Mouse (Mus musculus): Measurements from ENCODE around the gene Acad10.
"Not testable (repeated sequence)": the region's sequence is repeated elsewhere in the genome, so short reads cannot be mapped to it uniquely, and the experiment has no call there.

The Acad10 gene

DNA sequence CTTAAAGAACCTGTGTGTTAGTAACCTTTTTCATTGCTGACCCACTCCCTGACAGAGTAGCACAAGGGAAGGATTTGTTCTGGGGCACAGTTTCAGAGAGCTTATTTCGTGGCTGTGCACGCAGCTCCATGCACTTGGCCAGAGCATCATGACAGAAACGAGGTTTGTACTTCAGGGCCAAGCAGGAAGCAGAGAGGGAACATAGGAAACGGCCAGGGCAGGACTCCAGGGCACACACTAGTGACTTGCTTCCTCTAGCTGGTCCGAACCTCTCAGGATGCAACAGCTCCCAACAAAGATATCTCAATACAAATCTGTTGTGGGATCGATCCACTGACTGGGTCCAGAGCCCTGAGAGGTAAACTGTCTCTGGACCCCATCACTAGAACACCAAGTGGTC, 3.4 kb downstream of the Acad10 start:
- not testable (repeated sequence) for DNase-seq

DNA sequence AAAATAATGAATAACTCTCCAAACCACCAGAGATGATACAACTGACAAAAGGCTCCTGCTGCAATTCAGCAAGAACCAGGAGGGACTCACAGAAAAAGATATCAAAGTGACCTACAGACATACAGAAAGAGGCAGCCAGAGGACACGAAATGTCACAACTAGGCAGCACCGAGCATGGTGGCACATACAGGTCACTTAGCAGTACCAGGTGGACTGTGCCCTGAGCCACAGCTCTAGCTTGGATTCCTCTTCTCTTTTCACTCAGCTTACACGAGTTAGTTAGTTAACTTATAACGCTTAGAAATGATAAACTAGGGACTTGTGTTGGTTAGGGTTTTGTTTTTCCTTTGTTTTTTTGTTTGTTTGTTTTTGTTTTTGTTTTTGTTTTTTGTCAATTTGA, 5.8 kb downstream of the Acad10 start:
- DNase-seq, result no peak

DNA sequence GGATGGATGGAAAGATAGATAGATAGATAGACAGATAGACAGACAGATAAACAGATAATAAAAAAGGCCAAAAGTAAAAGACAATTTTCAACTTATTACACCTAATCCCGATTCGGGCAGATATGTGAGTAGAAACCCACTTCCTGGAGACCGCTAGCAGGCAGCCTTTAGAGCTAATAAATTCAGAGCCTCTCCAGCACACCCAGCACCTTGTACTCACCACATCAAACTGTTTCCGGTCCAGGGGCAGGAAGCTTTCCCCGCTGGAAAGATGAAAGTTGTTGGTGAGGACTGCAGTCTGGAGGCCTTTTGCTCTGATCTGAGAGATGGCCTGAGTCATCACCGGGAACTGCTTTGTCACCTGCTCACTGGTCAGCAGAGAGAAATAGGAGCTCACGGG, 11.2 kb downstream of the Acad10 start:
- DNase-seq, result no peak

DNA sequence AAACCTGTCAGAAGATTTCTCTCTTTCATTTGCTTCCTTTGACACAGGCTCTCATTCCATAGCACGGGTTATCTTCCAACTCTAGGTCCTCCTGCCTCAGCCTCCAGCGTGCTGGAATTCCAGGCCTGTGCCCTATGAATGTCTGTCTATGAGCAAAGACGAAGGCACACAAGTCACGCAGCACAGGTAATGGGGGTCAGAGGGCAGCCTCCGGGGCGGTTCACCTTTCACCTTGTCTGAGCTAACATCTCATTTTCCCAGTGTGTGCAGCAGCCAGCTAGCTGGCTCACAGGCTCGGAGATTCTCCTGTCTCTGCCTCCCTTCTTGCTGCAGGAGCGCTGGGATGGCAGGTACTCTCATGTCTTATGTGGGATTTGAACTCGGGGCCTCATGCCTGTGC, 20.7 kb downstream of the Acad10 start:
- no peak for DNase-seq

DNA sequence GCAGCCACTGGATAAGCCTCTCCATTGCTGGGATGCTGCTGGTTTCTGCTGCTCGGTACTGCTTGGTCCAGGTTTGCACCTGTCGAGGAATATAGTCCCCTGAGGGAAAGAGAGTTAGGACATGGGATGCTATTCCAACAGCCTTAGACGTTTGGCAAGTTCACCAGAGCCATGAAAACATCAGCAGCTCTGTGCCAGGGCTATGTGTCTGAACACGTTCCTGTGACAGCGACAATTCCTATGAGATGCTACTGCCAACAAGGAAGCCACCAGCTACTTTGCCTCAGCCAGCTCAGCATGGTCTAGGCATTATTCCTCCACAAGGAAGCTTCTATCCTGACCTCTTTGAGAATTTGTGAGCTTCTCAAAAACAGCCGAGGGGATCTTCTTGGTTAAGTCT, 23.0 kb downstream of the Acad10 start:
- no peak for DNase-seq

DNA sequence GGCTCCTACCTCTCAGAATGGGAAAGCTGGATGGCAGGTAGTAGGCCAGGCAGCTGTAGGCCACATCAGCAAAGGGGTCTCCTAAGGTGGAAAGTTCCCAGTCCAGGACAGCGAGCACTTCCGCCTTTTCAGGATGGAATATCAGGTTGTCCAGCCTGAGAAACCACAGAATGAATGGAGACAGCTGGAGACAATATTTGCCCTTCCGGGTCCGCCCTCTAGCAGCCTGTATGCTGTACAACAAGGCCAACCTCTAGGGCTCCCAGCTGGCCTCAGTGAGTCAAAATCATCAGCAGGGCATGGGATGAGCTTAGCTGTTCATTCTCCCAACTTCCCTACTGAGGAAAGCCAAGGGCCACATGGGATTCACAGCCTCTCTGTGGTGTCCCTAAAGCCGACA, 25.6 kb downstream of the Acad10 start:
- DNase-seq, result no peak

DNA sequence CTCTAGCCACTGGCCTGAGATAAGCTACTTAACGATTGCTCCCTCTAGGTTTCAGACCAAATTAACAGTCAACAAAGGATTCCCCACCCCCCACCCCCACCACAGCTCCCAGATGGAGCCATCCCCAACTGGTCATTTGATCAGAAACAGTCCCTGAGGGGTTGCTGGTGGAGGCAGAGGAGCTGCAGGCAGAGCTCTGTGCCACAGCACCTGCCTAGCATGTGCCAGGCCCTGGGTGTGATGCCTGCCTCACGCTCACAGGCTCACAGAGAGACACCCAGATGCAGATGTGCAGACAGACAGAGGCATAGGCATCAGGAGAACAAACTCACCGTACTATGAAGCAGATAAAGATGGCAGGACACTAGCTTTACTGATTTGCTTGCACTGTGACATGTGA, 27.5 kb downstream of the Acad10 start:
- DNase-seq, result no peak

DNA sequence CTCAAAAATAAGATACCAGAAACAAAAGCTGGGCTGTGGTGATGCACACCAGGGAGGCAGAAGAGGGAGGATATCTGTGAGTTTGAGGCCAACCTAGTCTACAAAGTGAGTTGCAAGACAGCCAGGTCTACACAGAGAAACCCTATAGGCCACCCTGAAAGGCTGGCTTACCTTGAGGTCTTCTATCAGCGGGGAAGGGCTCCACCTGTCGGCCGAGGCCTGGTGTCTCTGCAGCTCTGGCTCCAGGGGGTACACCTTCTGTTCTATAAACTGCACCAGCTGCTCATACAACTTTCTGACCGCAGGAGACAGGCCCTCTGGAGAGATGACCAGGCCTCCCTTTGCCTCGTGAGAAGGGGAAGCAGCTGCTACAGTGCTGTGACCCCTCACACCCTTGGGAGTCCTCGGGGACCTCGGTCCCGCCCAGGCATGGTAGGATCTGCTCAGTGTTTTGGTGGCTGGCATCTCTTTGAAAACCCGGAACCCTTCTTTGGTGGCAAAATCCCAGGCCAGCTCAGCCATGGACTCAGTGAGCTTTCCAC, 29.1 kb downstream of the Acad10 start:
- DNase-seq, result not testable (repeated sequence)

DNA sequence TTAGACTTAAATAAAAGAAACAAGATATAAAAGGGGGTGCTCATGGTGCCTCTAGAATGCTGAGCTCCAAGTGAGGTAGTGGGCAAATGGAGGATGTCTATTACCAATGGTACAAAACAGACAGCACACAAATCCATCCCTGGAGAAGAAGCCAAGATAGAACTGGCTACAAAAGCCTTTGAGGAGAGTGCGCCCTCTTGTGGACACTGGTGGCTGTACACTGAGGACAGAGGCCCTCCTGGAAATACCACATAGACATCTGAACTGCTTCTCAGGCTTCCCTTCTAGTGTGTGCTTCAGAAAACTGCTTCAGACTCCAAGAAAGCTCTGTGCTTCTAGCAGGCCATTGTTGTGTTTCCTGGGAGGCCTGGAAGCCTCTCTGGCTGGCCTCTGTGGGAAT, 32.4 kb downstream of the Acad10 start:
- peak; percentile 75 for DNase-seq

DNA sequence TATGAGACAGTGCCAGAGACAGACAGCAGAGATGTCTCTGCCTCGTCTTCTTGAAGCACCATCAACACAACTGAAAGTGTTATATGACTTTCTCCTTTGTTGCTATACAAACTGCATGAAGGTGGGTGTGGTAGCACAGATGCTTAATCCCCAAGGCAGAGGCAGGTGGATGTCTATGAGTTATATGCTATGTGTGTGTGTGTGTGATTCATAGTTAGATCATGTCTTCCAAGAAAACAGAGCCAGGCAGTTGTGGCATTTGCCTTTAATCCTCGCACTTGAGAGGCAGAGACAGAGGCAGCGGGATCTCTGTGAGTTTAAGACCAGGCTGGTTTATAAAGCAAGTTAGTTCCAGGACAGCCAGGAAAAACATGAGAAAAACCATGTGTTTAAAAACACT, 37.1 kb downstream of the Acad10 start:
- DNase-seq, result no peak

DNA sequence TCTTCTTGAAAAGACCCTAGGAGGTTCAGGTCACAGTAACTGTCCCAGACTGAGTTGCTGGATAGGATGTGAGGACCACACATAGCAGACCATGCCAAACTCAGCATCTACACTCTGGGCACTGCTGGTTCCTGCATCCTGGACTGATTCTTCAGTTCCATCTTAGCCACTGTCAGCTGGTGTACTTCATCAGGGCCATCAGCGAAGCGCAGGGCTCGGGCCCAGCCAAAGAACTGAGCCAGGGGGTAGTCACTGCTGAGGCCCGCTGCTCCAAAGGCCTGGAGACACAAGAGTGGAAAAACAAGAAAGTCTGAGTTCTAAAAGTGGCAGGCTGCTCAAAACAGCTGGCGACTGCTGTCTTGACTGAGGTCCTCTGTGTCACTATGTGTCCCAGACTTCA, 39.2 kb downstream of the Acad10 start:
- DNase-seq, result no peak

DNA sequence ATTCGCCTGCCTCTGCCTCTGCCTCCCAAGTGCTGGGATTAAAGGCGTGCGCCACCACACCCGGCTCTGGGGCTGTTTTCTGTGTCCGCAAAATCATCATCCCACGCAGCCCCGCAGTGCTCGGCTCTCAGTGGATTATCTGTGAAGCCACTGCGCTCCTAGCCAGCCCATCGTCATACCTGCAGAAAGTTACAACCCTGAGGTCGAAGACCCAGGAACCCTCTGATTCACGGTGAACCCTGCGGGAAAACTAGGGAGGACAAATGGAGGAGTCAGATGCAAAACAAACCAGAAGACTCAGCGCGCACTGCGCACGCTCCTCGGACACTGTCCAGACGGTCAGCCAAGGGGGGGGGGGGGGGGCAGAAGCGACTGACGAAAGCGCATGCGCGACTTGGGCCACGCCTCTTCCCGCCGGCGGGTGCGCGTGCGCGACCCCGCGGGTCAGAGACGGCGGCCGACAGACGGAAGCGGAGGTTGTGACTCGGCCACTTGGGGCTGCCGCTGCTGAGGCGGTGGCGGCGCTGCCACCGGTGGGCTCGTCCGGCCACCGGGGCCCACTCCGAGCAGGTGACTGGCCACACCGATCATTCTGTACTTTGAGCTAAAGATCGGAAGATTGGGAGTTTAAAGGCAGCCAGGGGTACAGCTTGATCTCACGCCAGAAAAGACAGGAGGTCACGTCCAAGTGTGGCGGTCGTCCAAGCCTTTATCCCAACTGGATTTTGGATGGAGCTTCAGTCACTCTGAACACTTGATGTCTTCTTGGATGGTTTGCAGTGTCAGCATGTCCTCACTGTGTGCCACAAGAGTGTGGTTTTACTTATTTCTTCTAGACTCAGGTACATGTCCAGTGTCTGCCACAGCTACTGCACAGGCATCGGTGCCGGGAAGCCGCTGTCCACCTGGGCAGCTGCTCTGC, 41.5 kb downstream of the Acad10 start, which contains the start of gene Acad12:
TSS of gene Acad12 (minus strand) at position 347 of the 922 bp plus-strand sequence.
- DNase-seq, result peak; percentile 93

DNA sequence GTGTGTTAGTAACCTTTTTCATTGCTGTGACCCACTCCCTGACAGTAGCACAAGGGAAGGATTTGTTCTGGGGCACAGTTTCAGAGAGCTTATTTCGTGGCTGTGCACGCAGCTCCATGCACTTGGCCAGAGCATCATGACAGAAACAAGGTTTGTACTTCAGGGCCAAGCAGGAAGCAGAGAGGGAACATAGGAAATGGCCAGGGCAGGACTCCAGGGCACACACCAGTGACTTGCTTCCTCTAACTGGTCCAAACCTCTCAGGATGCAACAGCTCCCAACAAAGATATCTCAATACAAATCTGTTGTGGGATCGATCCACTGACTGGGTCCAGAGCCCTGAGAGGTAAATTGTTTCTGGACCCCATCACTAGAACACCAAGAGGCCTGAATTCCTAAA, 45.4 kb downstream of the Acad10 start:
- DNase-seq, result not testable (repeated sequence)

DNA sequence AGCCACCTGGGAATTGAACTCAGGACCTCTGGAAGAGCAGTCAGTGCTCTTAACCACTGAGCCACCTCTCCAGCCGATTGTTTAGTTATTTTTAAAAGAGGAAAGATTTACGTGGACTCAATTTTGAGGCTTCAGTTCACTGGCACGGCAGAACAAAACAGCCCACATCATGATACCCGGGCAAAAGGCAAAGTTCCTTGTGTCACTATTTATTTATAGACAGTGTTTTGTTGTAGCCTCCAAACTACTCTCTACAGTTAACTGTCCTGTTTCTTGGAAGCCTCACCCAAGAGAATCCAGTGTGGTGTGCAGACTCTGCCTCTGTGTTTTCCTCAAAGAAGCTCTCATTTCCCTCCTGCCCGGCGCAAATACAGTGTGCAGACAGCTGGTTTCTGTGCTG, 48.3 kb downstream of the Acad10 start:
- DNase-seq, result no peak

DNA sequence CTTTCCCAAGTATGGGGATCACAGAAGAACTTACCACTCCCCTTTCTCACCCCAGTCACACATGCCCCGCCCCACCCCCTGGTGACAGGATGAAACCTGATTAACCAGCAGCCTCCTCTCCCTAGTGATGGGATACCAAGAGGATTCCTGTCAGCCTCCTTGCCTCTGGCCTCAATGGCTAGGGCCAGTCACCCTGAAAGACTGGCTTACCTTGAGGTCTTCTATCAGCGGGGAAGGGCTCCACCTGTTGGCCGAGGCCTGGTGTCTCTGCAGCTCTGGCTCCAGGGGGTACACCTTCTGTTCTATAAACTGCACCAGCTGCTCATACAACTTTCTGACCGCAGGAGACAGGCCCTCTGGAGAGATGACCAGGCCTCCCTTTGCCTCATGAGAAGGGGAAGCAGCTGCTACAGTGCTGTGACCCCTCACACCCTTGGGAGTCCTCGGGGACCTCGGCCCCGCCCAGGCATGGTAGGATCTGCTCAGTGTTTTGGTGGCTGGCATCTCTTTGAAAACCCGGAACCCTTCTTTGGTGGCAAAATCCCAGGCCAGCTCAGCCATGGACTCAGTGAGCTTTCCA, 50.7 kb downstream of the Acad10 start:
- peak; percentile 21 for DNase-seq

DNA sequence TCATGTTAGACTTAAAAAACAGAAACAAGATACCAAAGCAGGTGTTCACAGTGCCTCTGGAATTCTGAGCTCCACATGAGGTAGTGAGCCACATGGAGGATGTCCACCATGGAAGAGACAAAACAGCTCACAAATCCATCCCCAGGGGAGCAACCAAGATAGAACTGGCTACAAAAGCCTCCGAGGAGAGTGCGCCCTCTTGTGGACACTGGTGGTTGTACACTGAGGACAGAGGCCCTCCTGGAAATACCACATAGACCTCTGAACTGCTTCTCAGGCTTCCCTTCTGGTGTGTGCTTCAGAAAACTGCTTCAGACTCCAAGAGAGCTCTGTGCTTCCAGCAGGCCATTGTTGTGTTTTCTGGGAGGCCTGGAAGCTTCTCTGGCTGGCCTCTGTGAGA, 54.2 kb downstream of the Acad10 start:
- DNase-seq, result peak; percentile 81

DNA sequence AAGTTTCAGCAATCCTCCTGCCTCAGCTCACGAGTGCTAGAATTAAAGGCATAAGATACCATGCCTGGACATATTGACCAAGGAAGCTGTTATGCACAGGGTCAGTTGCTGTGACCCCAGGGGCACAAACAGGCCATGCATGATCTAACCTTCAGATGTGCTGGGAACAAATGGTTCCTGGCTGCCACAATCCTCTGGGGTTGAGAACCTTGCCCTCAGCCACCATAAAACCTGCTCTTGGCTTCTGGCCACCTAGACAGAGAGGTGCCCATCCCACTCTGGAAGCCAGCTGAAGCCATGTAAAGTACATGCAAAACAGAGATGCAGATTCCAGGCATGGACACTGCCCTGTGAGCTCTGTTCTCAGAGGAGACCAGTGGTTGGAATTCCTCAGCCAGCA, 56.5 kb downstream of the Acad10 start:
- not testable (repeated sequence) for DNase-seq

DNA sequence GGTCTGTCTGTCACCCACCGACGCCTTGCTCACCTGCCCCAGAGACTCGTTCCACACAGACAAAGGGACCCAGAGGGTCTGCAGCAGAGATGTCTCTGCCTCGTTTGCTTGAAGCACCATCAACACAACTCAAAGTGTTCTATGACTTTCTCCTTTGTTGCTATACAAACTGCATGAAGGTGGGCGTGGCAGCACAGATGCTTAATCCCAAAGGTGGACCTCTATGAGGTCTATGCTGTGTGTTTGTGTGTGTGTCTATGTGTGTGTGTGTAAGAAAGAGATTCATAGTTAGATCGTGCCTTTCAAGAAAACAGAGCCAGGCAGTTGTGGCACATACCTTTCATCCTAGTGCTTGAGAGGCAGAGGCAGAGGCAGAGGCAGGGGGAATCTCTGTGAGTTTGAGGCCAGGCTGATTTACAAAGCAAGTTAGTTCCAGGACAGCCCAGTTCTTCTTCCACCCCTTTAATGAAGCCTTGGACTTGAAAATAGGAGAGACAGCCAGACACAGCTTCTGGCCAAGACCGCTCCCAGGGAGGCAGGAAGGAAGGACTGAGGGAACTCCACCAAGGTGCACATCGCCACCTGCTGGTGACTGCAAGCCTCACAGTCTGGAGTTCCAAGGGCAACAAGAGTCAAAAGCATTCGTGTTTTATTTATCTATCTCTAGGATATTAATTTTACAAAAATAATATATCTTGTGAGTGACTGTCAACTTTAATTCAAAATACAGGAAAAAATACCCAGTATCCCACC, 58.6 kb downstream of the Acad10 start:
- DNase-seq, result peak; percentile 90

DNA sequence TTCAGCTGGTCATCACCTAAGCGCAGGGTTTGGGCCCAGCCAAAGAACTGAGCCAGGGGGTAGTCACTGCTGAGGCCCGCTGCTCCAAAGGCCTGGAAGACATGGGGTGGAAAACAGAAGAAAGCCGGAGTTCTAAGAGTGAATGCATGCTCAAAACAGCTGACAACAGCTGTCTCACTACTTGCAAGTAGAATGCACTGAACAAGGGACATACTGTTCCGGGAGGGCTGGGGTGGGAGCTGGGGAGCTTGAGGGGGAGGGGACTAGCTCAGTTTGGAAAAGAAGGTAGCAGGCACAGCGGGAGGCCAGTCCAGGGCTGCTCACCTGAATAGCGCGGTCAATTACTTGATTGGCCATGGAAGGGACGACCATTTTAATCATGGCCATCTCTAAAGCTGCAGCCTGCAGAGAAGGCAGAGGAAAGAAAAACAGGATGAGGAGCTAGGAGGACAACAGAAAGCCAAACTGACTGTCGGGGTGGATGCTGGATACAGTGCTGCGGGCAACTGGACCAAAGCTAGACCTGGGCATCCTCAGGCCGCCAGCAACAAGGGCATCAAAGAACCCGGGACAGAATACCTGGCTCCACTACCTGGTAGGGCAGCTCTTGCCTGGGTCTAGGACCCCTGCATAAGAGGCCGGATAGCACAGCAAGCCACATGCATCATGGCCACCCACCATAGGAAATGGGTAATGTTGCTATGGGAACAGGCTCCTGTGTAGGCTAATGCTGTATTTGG, 61.3 kb downstream of the Acad10 start:
- no peak for DNase-seq

DNA sequence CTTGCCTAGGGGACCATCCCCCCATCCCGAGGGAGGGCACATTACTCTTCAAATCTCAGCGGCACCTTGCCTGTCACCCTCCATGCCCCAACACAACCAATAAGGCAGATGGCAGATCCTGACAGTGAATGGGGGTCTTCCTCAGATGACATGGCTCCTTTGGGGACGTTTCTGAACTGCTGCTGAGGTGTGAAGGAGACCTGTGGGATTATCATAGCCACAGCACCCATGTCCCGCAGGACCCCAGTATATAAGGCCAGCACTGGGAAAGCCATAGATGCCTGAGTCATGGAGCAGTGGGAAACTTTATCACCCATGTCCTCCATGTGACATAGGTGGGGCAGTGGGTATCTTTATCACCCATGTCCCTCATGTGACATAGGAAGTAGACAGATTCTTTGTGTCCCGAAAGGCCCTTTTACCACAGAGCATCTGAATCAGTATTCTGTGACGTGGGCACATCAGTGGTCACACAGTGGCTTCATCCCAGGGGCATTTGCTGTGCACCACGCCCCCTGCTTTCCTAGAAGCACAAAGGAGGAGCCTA, 62.2 kb downstream of the Acad10 start:
- no peak for DNase-seq

DNA sequence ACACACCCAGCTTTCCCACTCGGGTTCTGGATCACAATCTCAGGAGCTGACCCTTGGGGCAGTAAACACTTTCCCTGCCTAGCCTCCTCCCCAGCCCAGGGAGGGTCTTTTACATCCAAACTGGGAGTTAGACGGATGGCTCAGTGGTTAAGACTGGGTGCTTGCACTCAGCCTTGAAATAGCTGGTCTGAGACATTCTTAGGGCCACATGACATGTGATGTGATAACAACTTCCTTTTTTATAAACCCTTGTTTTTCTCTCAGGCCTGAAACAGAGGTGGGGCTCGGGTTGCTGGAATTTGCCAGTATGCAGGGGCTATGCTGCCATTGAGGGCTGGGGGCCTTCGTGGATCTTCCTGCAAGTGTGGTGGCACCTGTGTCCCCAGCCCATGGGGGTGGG, 63.0 kb downstream of the Acad10 start:
- DNase-seq, result no peak

DNA sequence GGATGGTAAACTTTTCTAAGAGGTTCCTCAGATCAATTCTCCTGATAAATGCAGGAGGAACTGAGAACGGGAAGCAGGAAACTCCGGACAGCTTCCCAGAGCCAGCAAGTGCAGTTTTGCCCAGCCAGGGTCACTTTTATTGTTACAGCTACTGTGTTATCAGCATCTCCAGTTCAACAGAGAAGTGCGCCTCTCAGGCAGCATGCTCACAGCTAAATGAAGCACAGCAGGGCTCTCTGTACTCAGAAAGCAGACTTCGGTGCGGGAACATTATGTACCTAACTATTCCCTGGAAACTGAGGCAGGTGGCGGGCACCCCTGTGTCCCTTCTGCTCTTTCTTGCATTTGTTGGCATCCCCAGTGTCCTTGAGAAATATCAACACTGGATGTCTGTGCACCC, 64.1 kb downstream of the Acad10 start:
- no peak for DNase-seq
